Mouse (Mus musculus) adrenal gland, postnatal 36 days (tissue): Measurements from ENCODE around the gene Snrnp35. TPM values are rescaled to one million over a fixed set of nuclear protein-coding genes. Genes with fewer than 3 reads are reported as not detected.

Experiments used
- DNase-seq, 2 experiments: peaks; one replicate each; pipeline ENCODE4 v3.0.0; 2021; ENCODE audit warnings: mixed read lengths in 1 of 2
- total RNA-seq, 2 experiments: library from RNA; stranded (reverse); gene quantifications; 2 replicates each; pipeline ENCODE4 v1.2.3; 2021

Gene Snrnp35
- total RNA-seq, 2 experiments from 2014 or later = 19.4 to 20.5 TPM

DNA sequence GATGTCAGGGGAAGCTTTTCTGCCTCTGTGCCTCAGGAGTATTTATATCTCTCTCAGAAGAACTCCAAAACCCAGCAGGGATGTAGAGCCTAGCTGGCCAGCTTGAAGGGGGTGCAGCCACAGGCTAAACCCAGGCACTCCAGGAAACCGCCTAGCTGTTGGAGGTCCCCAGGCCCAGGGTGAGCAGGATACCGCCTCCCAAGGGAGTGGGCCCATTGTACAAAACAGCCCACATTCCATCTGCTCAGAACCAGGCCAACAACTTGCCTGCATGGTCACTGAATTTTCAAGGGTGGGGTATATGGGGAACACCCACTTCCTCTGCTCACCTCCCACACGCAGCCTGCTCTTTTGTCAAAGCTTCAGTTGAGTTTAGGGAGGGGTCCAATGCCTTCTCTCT is 17.6 kb downstream of the Snrnp35 start:
- DNase-seq = no peak

DNA sequence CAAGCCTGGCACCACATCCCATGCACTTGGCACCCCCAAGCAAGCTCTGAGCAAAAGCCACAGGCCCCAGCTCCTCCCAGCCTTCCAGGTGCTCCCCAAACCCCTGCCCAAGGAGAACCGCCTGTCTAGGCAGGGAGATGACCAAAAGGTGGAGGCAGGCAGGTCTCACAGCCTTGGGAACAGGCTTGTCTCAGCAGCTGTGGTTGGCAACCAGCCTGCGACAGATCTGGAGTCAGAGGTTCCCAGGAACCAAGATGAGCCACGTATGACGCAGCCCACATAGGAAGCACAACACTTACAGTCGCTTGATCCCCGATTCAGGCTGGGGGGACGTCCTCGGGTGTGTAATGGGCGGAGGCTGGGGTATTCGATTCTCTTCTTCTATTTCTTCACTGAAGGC is 18.6 kb downstream of the Snrnp35 start:
- DNase-seq = no peak

DNA sequence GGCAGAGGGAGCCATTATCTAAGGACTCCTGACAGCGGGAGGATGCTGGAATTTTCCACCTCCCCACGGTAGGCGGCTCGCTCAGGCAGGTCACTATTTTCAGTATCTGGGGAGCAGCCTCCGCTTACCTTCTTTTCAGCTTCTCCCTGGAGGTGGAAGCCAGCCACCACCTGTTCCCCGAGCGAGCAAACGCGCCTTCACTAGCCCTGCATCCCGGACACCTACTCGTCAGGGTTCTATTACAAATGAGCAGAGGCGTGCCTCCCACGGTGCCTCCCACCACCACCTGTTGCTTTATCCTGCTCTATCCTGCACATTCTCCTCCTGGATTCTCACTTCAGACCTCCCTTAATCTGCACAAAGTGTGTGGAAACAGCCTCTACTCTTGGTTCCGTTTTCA is 20.8 kb downstream of the Snrnp35 start:
- no peak for DNase-seq

DNA sequence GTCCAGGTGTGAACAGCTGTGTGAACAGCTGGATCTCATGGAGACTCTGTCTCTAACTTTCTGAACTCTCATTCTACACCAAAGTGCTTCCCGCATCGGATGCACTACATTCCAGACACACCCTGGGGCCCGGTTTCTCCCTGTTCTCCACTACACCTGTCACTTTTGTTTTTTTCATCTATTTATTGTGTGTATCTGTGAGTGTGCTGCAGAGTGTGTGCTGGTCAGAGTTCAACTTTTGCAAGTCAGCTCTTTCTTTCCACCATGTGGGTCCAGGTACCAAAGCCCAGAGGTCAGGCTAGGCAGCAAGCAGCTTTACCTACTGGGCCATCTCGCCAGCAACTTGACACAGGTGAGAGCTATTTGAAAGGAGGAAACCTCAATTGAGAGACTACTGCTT is 22.3 kb downstream of the Snrnp35 start:
- DNase-seq = no peak

DNA sequence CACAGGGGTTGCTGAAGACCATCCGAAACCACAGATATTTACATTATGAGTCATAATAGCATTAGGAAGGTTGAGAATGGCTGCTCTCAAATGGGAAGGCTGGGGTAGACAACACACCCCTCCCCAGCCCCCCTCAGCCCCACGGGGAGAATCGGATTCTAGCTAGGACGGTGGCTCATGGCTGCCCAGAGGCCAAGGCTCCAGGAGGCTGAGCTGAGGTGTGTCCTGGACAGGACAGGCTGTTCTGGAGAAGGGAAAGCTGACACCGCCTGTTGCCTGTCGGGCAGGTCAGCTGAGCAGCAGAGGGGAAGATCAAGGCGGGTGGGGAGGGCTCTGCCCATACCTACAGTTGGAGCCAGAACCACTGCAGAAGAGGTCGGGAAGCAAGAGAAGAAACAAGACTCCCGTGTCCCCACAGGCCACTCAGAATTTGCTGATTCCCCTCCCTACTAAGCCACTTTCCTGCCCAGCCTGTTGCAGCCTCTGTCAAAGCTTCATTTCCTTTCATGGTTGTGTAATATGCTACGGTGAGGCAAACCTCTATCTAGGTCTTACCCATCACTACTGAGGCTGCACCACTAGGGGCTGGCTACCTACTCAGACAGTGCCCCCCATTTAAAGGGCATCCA is 23.9 kb downstream of the Snrnp35 start:
- DNase-seq = no peak

DNA sequence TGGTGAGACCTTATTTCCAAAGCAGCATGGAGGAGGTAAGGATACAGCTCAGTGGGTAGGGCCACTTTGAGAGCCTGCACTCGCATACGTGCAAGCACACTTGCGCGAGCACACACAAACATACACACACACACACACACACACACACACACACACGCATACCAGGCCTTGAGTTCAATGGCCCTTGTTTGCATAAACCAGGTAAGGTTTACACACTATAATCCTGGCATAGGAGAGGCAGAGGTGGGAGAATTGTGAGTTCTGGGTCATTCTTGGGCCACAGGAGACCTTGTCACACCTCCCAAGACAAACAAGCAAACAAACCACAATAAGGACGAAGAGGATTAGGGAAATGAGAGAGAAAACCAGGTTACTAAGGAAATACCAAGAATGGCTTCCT is 26.3 kb downstream of the Snrnp35 start:
- DNase-seq = no peak

DNA sequence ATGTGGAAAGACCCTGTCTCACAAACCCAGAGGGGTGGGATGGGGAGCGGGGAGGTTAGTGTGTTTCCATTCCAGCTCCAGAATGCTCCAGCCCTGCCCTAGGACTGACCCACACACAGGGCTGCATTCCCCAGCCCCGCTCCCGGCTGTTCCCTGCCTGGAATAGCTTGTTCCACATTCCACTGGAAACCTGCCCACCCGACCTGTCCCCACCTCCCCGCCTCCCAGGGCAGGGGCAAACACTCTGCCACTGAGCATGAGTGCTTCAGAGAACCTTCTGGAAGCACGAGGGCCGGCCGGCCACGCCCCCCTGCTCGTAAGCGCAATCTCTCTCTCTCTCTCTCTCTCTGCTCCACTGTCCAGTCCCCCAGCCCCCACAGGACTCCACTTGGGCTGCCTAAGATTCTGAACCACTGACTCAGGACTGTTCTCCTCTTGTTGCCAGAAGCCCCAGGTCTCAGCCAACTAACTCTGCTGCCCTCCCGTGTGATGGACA is 26.9 kb downstream of the Snrnp35 start:
- DNase-seq = no peak

DNA sequence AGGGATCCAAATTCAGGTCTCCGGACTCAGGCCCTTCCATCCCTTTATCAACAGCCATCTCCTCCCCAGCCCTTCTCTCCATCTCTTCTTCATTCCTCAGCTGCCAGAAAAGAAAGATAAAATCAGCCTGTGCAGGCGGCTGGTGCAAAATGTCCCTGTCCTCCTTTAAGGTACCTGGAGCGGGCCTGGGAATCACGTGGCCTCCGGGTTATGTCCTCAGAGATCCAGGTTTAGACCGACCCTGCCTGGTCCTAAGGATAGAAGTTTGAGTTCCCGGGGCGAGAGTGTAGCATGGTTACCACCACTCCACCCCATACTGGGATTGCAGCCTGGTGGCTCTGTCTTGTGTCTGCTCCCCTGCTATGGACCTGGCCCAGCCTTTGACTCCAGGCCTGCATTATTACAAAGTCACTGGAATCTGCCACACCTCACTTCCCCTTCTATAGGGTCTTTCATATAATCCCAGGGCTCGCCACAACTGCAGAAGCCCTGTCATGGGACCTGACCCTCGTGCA is 27.7 kb downstream of the Snrnp35 start:
- no peak for DNase-seq

DNA sequence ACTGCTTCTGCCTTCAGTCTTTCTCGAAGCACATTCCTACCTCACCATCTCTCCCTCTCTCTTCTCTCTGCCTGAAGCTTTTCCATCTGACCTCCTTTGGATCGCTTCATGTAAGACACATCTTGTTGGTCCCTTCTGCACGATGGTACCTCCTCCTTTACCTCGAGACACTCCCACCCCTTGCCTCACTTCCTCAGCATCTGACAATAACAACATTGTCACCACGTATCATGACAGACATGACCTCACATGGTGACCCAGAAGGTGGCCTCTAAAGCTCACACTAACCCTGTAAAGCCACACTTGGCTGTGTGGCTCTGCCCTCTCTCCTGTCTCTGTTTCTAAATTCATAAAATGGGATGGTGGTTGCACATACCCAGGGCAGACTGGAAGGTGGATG is 32.9 kb downstream of the Snrnp35 start:
- no peak for DNase-seq

DNA sequence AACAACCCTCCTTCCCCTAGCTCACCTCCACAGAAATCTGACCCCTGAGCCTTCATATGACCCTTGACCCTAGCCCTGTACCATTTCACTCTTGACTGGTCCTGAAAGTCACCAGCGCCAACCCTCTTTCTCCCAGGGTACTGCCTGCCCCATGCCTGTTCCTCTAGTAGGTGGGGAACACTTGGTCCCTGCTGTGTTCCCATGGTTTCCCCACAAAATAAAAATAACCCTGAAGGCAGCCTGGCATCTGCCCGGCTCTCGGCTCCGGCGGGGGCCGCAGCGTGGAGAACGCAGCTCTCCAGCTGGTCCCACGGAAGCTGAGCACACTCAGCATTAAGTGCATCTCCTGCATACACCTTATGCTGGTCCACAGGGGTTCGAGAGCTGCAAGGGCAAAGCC is 35.7 kb downstream of the Snrnp35 start:
- DNase-seq = no peak

DNA sequence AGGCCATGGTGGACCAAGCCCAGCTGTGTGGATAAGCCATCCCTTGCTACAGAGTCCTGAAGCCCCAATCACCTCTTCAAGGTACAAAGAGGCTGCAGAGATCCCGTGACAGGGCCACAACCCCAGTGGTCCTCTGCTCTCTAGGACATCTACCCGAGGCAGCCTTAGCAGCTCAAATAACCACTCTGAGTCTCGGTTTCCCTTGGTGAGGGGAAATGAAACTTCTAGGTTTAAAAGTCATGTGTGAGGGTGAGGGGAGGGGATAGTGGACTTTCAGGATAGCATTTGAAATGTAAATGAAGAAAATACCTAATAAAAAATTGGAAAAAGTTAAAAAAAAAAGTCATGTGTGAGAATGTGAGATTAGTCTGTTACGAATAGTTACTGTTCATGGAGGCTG is 38.7 kb downstream of the Snrnp35 start:
- no peak for DNase-seq

DNA sequence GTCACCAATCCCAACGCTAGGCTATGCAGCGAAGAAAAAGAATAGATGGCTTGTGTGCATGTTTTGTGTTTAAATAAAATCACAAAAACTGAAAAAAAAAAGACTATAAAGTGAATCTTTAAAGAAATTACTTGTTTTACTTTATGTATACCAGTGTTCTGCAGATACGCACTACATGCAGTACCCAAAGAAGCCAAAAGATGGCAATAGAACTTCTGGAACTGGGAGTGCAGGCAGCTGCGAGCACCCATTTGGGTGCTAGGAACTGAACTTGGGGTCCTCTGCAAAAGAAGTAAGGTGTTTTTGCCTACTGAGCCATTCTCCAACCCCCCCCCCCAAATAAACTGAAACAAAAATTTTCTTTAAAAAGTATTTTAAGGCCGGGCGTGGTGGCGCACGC is 40.1 kb downstream of the Snrnp35 start:
- no peak for DNase-seq

DNA sequence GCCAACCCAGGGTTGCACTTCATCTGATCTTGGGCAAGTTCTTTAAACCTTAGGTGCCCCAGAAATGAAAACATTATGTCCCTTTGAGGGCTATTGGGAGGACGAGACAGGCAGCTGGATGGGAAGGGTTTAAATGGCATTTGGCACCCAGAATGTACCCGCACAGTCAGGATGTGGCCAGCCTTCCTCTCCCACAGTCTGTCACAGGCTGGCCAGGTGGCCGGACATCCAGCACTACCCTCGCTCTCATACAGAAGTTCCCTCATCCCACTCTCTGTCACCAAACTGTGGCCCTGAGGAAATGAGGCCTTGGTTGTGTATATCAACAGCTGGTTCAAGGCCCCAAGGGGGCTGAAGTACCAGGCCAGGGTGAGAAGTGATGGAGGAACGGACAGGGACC is 42.0 kb downstream of the Snrnp35 start:
- DNase-seq = no peak

DNA sequence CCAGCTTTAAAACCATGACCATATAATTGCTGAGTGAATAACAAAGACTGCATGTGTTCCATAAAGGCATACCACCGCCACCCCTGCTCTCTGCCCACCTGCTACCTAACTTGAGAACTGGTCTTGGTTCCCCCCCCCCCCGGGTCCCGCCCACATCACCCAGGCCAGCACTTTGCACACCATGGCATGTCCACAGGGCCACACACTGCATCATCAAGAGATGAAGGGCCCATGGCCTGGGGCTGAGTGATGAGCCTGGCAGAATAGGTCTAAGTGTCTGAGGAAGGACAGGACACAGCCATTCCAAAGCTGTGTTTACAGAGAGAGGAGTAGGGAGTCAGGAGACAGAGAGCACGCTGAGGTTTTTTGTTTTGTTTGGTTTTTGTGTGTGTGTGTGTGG is 45.4 kb downstream of the Snrnp35 start:
- no peak for DNase-seq

DNA sequence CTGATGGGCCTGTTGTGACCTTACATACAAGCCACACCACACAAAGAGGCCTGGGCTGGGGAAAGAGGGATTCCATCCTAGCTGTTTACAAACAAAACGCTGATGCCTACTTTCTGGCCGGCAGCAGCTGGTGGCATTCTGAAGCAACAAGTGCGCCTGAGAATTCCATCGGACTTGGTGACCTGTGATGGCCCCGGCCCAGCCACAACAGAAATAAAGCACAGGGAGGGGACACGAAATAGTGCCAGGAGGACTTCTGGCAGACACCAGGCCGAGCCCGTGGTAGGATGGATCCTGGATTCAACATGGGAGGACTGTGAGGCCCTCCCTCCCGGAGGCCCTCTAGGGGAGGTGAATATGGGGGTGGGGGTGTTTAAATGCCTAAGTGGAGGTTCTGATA is 45.9 kb downstream of the Snrnp35 start:
- DNase-seq = no peak

DNA sequence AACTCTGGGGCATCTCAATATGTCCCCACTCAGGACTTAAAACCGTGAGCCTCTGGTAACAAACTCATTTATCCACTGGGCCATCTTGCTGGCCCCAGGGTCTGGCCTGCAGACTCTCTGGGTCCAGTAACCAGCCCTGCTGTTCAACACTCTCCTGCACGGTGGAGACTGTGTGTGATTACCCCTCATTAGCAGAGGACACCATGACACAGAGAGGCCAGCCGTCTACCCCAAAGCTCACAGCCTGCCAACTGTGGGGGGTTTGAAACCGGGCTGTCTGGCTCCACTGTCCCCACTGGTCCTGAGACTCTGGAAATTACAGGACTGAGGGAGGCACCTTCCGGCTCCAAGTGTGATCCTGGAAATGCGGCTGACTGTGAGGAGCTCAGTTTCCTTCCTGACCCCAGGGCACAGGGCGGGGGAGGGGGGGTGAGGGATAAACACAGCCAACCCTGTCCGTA is 46.3 kb downstream of the Snrnp35 start:
- peak; percentile 23 to 55 for DNase-seq

DNA sequence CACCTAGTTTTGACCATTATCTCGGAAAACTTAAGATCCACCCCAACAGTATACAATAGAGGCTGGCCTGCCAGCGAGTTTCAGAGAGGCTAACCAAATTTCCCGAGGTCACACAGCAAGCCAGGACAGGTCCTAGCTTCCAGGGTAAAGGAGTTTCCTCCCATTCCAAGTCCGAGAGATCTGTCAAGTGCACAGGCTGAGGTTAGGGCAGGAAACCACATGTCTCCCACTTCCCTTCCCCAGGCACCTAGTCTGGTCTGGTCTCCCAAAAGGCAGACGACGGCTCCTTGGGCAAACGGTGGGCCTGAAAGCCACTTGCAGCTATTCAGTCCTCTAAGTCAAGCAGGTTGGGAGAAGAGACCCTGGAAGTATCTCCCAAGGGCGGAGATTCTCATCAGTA is 46.8 kb downstream of the Snrnp35 start:
- no peak for DNase-seq

DNA sequence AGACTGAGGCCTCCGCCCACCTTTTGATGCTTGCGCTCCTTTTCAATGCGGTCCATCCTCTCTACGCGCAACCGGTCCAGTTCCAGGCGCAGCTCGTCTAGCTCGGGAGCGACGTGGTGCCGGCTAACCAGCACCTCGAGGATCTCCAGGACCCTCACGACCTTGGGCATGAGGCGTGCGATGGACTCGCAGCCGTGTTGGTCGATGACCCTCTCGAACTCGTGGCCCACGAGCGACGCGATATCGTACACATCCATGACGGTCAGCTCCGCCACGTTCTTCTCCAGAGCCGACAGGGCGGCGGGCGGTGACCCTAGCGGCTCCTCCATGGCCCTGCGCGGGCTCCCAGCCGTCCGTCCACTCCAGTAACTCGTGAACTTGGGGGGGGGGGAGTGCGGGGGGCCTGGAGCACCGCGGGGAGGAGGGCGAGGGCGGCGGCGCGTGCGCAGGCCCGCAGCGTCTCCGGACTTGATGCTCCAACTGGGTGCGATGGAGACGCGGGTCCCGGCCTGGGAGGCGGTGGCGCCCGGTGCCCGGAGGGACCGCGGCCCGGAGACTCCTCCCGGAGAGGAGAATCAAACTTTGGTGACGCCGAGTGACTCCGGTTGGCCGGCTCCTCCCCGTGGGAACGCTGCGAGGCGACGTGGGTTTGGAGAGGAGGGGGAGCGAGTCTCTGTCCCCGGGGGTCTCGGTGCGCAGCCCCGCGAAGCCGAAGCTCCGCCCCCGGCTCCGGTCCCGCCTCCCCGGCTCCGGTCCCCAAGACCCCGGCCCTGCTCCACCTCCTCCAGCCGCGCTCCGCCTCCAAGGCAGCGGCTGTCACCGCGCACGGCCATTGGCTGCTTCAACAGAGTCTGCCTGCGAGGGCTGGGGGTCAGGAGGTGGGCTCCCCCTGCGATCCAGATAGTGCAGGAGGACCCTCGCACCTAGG is 48.0 kb downstream of the Snrnp35 start, which contains the start of gene Rilpl1:
TSS of gene Rilpl1 (minus strand) at position 737 of the 928 bp plus-strand sequence.
- DNase-seq = peak; percentile 89 to 94

DNA sequence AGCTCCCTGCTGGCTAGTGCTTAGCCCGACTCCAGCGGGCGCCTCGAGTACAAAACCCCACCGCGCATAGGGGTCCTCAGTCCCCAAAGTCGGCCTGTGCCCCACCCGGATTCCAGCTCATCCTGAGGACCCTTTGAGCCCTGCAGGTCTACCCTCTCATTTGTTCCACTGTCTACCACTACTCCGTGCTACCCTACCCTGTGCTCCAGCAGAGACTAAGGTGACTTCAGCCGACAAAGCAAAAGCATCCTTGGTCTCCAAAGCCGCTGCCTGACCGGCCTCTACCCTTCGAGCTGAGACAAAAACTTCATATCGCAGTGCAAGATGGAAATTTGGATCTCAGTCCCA is 48.6 kb downstream of the Snrnp35 start:
- no peak for DNase-seq

DNA sequence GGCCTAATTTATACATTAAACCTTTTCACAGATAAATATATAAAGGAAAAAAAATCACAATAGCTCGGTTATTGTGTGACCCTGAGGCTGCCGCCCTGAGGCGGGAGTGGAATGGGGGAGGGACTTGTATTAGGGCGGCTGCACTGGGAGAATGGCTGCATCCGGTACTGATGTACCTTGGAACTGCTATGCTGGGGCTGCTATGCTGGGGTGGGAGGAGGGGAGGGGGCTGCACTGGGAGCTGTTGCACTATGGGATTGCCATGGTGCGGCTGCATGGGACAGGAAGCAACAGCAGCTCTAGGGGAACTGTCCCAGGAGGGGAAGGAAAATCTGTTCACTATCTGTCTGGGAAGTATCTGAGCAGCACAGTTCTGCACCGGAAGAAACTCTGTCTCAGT is 49.5 kb downstream of the Snrnp35 start:
- no peak for DNase-seq

DNA sequence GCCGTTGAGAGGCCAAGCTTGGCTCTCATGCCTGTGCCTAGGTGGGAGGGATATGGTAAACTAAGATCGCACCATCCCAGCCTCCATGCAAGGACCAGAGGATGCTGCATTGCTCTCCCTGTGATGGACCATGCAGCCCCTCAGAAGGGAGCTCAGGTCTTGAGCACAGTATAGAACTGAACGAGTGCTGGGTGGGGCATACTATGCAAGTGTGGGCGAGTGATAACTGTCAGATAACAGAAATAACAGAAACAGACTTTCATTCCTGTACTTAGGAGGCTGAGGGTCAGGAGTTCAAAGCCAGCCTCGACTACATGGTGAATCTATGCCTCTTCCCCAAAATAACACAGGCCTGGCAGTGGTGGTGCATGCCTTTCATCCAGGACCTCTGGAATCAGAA is 52.1 kb downstream of the Snrnp35 start:
- DNase-seq = no peak

DNA sequence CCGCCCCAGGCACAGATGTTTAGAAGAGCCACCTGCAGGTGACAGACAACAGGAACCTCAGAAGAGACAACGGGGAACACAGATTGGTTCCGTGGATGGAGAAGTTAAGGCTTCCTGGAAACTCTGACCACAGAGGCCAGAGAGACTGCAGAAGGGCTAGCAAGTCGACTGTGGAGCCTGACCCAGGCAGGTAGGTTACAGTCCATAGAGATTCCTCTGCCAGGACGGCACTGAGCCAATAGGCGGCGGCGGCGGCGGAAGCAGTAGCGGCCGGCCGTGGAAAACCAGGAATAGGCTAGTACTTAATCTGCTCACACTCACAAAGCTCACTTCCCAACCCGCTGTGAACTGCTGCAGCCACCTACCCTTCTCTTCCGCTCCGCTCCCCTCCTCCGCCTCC is 53.8 kb downstream of the Snrnp35 start:
- DNase-seq = peak; percentile 67 to 70
